Mouse (Mus musculus) liver, embryonic 14.5 days (tissue): Measurements from ENCODE around the gene Slc22a2. TPM values are rescaled to one million over a fixed set of nuclear protein-coding genes. Genes with fewer than 3 reads are reported as not detected.

ENCODE experiments used
- ATAC-seq: fragments of 200-750 bp; cut with Nextera tagmentation; 2 replicates; pipeline ENCODE4 v1.8.0; 2017; ENCODE audit warnings: moderate number of reproducible peaks, mild to moderate bottlenecking, moderate library complexity; ENCODE audit not compliant: insufficient read depth
- DNase-seq, 3 experiments: peaks; one replicate each; pipeline ENCODE4 v3.0.0-alpha.2; 2012 to 2013; ENCODE audit warnings: low read depth in 3 of 3, low spot score in 3 of 3
- H3K27ac ChIP-seq: fragments of 300-500 bp; sonication (generic); 2 replicates; pipeline ENCODE4 v1.5.1; 2014; ENCODE audit warnings: moderate library complexity, mild to moderate bottlenecking, control low read depth, inconsistent platforms
- H3K27me3 ChIP-seq: fragments of 300-500 bp; sonication (generic); 2 replicates; pipeline ENCODE4 v1.6.1; 2014; ENCODE audit warnings: mild to moderate bottlenecking, low read length, moderate library complexity; ENCODE audit not compliant: control insufficient read depth, insufficient read depth
- H3K36me3 ChIP-seq: fragments of 300-500 bp; sonication (generic); replicated peaks from 2 replicates; pipeline ENCODE4 v1.6.1; 2014; ENCODE audit warnings: low read depth; ENCODE audit not compliant: control insufficient read depth, insufficient read depth
- H3K4me1 ChIP-seq, 2 experiments: fragments of 200-500 bp in 1 of 2; fragments of 300-500 bp in 1 of 2; sonication (generic) in 1 of 2; replicated peaks; 2 replicates each; pipeline ENCODE4 v1.6.1; 2012 to 2014; ENCODE audit warnings: antibody characterized with exemption in 1 of 2, inconsistent platforms in 1 of 2, low read length in 1 of 2; ENCODE audit not compliant: control insufficient read depth in 2 of 2, insufficient read depth in 2 of 2
- H3K4me2 ChIP-seq: fragments of 300-500 bp; sonication (generic); 2 replicates; pipeline ENCODE4 v1.6.1; 2014; ENCODE audit warnings: low read depth, mild to moderate bottlenecking, control low read depth, moderate library complexity
- H3K4me3 ChIP-seq, 2 experiments: fragments of 200-500 bp in 1 of 2; fragments of 300-500 bp in 1 of 2; sonication (generic) in 1 of 2; 2 replicates each; pipeline ENCODE4 v1.5.1; 2012 to 2014; ENCODE audit warnings: low read depth in 2 of 2, low read length in 2 of 2, mild to moderate bottlenecking in 2 of 2, control low read depth in 1 of 2, inconsistent platforms in 1 of 2, moderate library complexity in 1 of 2; ENCODE audit not compliant: insufficient read depth in 1 of 2
- H3K9ac ChIP-seq: fragments of 300-500 bp; sonication (generic); replicated peaks from 2 replicates; pipeline ENCODE4 v1.6.1; 2014; ENCODE audit warnings: mild to moderate bottlenecking, control low read depth, moderate library complexity
- H3K9me3 ChIP-seq: fragments of 300-500 bp; sonication (generic); 2 replicates; pipeline ENCODE4 v1.6.1; 2016; ENCODE audit warnings: low read length, mixed read lengths; ENCODE audit not compliant: control insufficient read depth
- CTCF ChIP-seq: IDR thresholded peaks from 2 replicates; pipeline ENCODE4 v1.5.1; 2016; ENCODE audit warnings: antibody characterized with exemption, low read depth, control low read depth
- EP300 ChIP-seq: IDR thresholded peaks from 2 replicates; pipeline ENCODE4 v1.6.1; 2016; ENCODE audit warnings: antibody characterized with exemption, low read depth
- WGBS: fragments of 180-500 bp; shearing (Covaris S2); extraction: QIAGEN DNeasy Blood & Tissue Kit; methylation state at CpG from one replicate; pipeline ENCODE4 v1.1.7; 2014; ENCODE audit not compliant: insufficient replicate concordance; 5-methylcytosine and 5-hydroxymethylcytosine counted together
- polyA plus RNA-seq, 2 experiments: library from polyadenylated mRNA; depleted of rRNA in 1 of 2; stranded (reverse) in 1 of 2; unstranded in 1 of 2; fragments of >200 nt; fragmentation: Nextera tagmentation in 1 of 2; extraction: Ambion mirVana in 1 of 2; gene quantifications; 2 replicates each; pipeline versions ENCODE4 v1.2.1 to v1.2.3; 2012 to 2014

Gene Slc22a2
- polyA plus RNA-seq, 2 experiments: 0.03 TPM; not detected in 1

- Histone ChIP-seq H3K9ac (no peak overlapping the region), H3K27ac (no peak overlapping the region), H3K4me3 (no peak overlapping the region), H3K27me3 (no peaks in the 10 kb centered on the region), H3K4me1 (no peaks in the 10 kb centered on the region), H3K4me2 (no peak overlapping the region), H3K36me3 (no peaks in the 10 kb centered on the region), H3K9me3 (no peaks in the 10 kb centered on the region)
- TF ChIP-seq EP300 (no peak), CTCF (no peak)
- no peak for ATAC-seq
- no peak for DNase-seq
Observed at GRCm38 (mm10) chr17:12607202-12607601, 23.3 kb downstream of the Slc22a2 start.

GRCm38 (mm10) chr17:12614511-12615385 is 30.8 kb downstream of the Slc22a2 start:
- 62% methylated on average over 15 of the region's 15 CpGs for WGBS
- ATAC-seq: no peak

GRCm38 (mm10) chr17:12615429-12615828 is 31.5 kb downstream of the Slc22a2 start:
- ATAC-seq (no peak), DNase-seq (no peak)
- Histone ChIP-seq H3K4me2 (no peak overlapping the region), H3K4me3 (no peak overlapping the region), H3K9ac (no peak overlapping the region), H3K27ac (no peak overlapping the region), H3K9me3 (no peaks in the 10 kb centered on the region), H3K36me3 (no peaks in the 10 kb centered on the region), H3K4me1 (no peaks in the 10 kb centered on the region), H3K27me3 (no peaks in the 10 kb centered on the region)
- 51% methylated on average over 4 of the region's 4 CpGs for WGBS
- TF ChIP-seq CTCF (no peak), EP300 (no peak)

More at GRCm38 (mm10) chr17:12614511-12615385, 30.8 kb downstream of the Slc22a2 start:
- Histone ChIP-seq H3K9me3 (no peaks in the 10 kb centered on the region), H3K4me1 (no peaks in the 10 kb centered on the region), H3K4me2 (no peak overlapping the region), H3K9ac (no peak overlapping the region), H3K27me3 (no peaks in the 10 kb centered on the region), H3K27ac (no peak overlapping the region), H3K36me3 (no peaks in the 10 kb centered on the region), H3K4me3 (no peak overlapping the region)
- TF ChIP-seq CTCF: no peak
- TF ChIP-seq EP300: no peak
- DNase-seq: no peak

- 36% methylated on average over 2 of the region's 2 CpGs for WGBS
- ATAC-seq (no peak), DNase-seq (no peak)
- H3K9ac ChIP-seq: no peak overlapping the region
- H3K27ac ChIP-seq: no peak overlapping the region
- H3K4me1 ChIP-seq: no peaks in the 10 kb centered on the region
- H3K4me3 ChIP-seq: no peak overlapping the region
- no peaks in the 10 kb centered on the region for H3K27me3 ChIP-seq
- H3K36me3 ChIP-seq: no peaks in the 10 kb centered on the region
- TF ChIP-seq CTCF (no peak), EP300 (no peak)
- no peaks in the 10 kb centered on the region for H3K9me3 ChIP-seq
- H3K4me2 ChIP-seq: no peak overlapping the region
Observed at GRCm38 (mm10) chr17:12619641-12620040, 35.7 kb downstream of the Slc22a2 start.

- Histone ChIP-seq H3K4me3 (no peak overlapping the region), H3K9ac (no peak overlapping the region), H3K27ac (no peak overlapping the region), H3K4me2 (no peak overlapping the region), H3K9me3 (peaks cover 3% of the 10 kb centered on the region; the same call in 1 of the 2 replicates), H3K36me3 (no peaks in the 10 kb centered on the region), H3K27me3 (no peaks in the 10 kb centered on the region), H3K4me1 (no peaks in the 10 kb centered on the region)
- no peak for TF ChIP-seq CTCF
- TF ChIP-seq EP300: no peak
- ATAC-seq: no peak
- no peak for DNase-seq
- 38% methylated on average over 4 of the region's 4 CpGs for WGBS
Observed at GRCm38 (mm10) chr17:12627983-12628382, 44.1 kb downstream of the Slc22a2 start.
